Mouse (Mus musculus): ENCODE measurements around the gene Fkbp9.
"Not testable (repeated sequence)": the region's sequence is repeated elsewhere in the genome, so short reads cannot be mapped to it uniquely, and the experiment has no call there.

Gene Fkbp9

DNA sequence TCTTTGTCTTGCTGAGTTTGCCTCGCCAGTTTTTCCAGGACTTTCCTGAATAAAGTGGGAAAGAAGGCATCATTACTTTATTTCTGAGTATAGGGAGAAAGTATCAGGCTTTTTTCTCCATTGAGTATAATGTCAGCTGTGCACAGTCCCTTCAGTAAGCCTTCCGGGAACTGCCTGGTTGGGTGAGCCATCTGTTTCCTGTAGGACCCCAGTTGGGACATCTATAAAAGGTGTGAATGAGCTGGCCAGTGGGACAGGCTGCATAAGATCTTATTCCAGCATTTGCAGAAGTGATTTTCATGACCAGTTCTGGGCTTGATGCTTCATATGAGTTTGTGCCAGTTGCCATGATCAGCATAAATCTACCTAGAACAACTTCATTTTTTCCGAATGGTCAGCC is 11.4 kb downstream of the Fkbp9 start:
- no peak for DNase-seq

DNA sequence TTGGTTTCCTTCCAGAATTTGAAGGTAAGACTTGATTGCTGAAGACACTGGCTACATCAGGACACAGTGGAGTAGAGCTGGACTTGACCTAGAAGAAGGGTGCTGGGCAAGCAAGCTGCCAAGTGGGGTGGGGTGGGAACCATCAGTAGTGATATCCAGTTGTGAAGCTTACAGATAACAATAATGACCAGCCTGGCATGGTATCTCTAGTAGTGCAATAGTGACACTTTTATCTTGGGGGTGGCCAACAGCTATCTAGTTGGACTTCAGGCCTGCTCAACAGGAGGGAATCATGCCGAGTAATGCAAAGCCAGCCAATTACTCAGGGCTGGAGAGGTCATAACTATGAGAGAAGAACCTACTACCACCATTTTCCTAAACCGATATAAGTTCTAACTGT is 12.5 kb downstream of the Fkbp9 start:
- no peak for DNase-seq

- no peak for DNase-seq
These were observed 17.1 kb downstream of the Fkbp9 start for GRCm38 (mm10) chr6:56848974-56849373.

GRCm38 (mm10) chr6:56850315-56850714 is 18.5 kb downstream of the Fkbp9 start:
- DNase-seq: peak; percentile 18 to 25

- DNase-seq: no peak
These were observed 22.9 kb downstream of the Fkbp9 start for GRCm38 (mm10) chr6:56854803-56855202.

DNA sequence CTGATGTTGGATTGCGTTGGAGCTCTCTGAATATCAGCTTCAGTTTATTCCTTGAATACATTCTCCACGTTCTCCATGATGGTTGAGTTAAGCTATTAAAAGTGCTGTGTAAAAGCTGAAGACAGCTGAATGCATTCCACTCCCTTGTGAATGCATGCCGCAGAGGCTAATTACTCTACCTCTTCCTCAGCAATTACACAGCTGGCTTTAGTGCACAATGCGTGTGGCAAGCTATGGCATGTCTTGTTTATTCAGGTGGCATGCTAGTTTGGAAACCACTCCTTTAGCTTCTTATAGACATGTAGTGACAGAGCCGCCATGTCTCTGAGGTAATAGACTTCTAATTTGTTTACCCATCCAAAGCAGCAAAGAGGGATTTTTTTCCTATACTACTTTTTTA is 24.9 kb downstream of the Fkbp9 start:
- no peak for DNase-seq

- DNase-seq: no peak
These were observed 28.5 kb downstream of the Fkbp9 start for GRCm38 (mm10) chr6:56860205-56860848.

GRCm38 (mm10) chr6:56866899-56867298 is 35.0 kb downstream of the Fkbp9 start:
- DNase-seq: not testable (repeated sequence)

DNA sequence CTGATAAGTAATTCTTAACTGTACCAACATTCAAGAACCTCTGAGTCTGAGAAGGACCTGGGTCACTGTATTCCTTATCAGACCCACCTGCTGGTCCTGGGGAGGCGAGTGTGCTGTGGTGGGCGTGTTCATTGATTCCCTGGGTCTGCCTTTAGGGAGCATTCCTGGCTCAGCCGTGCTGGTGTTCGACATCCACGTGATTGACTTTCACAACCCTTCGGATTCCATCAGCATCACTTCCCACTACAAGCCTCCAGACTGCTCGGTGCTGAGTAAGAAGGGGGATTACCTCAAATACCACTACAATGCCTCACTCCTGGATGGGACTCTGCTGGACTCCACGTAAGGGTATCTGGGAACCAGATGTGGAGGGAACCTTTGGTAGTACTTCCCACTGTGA is 36.7 kb downstream of the Fkbp9 start:
- no peak for DNase-seq

GRCm38 (mm10) chr6:56870027-56870426 is 38.2 kb downstream of the Fkbp9 start:
- DNase-seq: no peak

- DNase-seq: no peak
These were observed 45.0 kb downstream of the Fkbp9 start for GRCm38 (mm10) chr6:56876870-56877269.

DNA sequence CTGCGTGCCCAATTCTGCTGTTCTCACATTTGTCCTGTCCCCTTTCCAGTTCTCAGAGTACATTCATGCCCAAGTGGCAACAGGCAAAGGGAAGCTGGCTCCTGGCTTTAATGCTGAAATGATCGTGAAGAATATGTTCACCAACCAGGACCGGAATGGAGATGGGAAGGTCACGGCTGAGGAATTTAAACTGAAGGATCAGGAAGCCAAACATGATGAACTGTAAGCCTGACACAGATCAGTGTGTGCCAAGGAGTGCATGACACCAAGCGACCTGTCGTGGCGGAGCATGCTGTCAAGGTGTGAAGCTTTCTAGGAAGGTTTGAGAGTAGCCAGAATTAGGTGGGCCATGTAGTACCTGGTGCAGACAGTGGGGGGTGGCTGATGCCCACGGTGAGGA is 46.1 kb downstream of the Fkbp9 start:
- no peak for DNase-seq

- no peak for DNase-seq
These were observed 47.6 kb downstream of the Fkbp9 start for GRCm38 (mm10) chr6:56879352-56879955.

- DNase-seq: no peak
These were observed 56.7 kb downstream of the Fkbp9 start for GRCm38 (mm10) chr6:56888561-56888960.

- DNase-seq: no peak
These were observed 58.9 kb downstream of the Fkbp9 start for GRCm38 (mm10) chr6:56890762-56891161.

DNA sequence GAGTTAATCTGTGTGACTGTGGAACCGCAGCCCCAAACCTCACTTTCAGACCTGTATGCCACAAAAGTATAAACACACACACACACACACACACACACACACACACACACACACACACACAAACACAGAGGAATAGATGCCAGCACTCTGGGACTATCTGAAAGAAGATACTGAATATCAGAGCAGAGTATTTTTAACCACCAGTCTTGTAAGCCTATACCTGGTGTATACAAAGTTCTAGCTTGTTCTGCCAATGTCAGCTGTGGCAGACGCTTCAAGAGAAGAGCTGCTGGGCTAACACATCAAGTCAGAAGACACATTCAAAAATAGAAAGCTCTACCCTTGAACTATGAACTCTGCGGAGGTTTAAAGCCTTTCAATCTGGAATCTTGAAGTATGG is 67.7 kb downstream of the Fkbp9 start:
- no peak for DNase-seq

GRCm38 (mm10) chr6:56901336-56901735 is 69.5 kb downstream of the Fkbp9 start:
- DNase-seq: no peak

DNA sequence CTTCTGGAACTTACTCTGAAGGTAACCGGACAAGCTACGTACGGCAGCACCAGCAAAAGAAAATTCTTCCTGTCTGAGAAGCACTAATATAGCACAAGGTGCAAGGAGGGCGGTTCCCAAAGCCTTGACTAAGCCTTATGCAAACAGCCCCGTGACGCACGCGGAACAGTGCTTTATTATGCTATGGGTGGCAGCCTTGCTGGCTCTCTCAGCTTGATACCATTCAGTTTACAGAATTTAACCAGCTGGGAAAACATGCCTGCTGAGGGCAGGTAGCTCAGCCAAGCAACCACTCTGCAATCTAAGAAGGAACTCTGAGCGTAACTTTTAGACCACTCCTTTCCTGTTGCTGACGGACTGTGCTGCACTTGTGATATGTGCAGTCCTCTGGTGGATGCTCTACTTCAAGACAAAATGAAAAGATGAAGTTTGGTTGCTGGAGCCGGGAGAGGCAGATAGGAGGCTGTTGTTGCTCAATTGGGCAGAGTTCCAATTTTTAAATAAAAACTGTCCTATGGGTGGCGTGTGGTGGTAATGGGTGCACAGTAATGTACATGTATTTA is 70.0 kb downstream of the Fkbp9 start:
- peak; percentile 79 to 85 for DNase-seq

DNA sequence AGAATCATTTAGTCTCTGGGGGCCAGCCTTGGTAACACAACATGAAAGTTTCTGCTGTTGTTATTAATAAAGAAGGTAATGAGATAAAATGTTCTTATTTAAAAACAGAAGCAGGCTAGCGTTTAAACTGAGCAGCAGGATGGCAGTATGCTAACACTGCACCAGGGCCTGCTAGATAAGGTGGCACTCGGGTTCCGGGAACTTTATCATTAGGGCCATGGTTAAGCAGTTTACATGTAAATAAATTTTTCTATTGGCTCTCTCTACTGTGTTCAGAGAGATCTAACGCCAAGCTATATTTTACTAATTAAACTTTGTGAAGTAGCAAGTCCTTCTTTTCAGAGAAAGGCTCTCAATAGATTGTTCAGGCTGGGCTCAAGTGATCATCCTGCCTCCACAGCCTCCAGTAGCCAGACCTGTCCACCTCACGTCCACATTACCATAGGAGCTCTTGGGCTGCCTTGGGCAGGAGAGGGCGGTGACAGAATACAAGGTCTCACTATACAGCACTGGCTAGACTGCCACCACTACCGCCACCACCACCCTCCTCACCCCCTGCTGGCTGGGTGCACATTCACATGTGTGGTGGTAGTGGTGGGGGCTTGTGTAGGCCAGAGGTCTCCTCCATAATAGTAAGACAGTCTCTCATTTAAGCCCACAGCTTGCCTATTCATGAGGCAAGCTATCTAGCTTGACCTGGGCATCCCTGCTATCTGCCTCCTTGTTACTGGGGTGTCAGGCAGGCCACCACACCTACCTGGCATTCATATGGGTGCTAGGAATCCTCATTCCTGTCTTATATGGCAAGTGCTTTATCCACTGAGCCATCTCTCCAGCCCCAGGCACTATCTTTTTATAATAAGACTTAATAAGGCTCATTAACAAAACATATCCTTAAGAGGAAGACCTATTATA is 71.0 kb downstream of the Fkbp9 start:
- no peak for DNase-seq

- peak; percentile 40 to 46 for DNase-seq
These were observed 72.0 kb downstream of the Fkbp9 start for GRCm38 (mm10) chr6:56903831-56904230.

DNA sequence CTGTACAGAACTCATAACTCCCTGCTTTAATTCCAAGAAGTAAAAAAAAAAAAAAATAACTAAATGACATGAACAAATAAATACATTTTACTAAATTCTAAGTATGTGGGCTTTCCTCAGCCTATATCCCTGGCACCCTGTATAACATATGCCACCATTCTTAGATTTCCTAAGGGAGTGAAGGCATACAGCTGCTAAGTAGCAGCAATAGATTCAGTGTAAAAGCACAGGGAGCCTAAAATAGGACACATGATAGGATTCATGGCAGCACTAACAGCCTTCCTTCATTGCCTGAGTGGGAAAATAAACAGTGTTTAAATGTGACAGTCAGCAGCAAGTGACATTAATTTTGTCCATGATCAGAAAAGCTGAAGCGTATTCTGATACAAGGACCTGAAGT is 72.5 kb downstream of the Fkbp9 start:
- DNase-seq: no peak

DNA sequence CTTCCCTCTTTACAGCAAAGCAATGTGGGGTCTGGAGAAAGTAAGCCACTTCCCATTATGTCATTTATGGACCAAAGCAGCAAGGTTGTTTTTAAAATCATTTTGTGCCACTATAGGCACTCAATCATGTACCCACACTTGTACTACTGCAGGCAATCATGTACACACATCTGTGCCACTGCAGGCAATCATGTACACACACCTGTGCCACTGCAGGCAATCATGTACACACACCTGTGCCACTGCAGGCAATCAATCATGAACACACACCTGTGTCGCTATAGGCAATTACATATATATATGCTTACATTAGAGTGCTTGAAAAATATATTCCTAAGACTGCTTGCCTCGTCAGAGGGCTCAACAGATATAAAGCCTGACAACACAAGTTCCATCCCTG is 73.1 kb downstream of the Fkbp9 start:
- no peak for DNase-seq

GRCm38 (mm10) chr6:56905486-56905885 is 73.6 kb downstream of the Fkbp9 start:
- DNase-seq: no peak

All from kidney, postnatal 36 days (tissue).